Mouse (Mus musculus): Measurements from ENCODE around the gene Aaed1. TPM values are rescaled to one million over a fixed set of nuclear protein-coding genes. Genes with fewer than 3 reads are reported as not detected.

Gene Aaed1
- polyA plus RNA-seq, 1 experiment from 2014 or later = 40.9 TPM

Other genes with a start within 250 kb of the Aaed1 start
- not detected in 3 replicates for gene Hsd17b3, start 223.5 kb downstream of the Aaed1 start, polyA plus RNA-seq (2018)
- 9.8 to 12.2 TPM (median 10.3 TPM) in 3 replicates for gene Slc35d2, start 183.3 kb downstream of the Aaed1 start, polyA plus RNA-seq (2018)
- gene Zfp367, start 159.5 kb downstream of the Aaed1 start, polyA plus RNA-seq (2018) = 11.3 to 21.4 TPM (median 14.7 TPM) in 3 replicates
- gene Habp4, start 150.9 kb downstream of the Aaed1 start, polyA plus RNA-seq (2018) = 11.3 to 21.1 TPM (median 14.9 TPM) in 3 replicates
- gene Cdc14b, start 37.4 kb downstream of the Aaed1 start, polyA plus RNA-seq (2018) = 5.6 to 8.3 TPM (median 7.6 TPM) in 3 replicates
- 822 to 3,190 TPM (median 998 TPM) in 3 replicates for gene Ctsl, start 58.2 kb upstream of the Aaed1 start, polyA plus RNA-seq (2018)
- 11.3 to 20.3 TPM (median 11.6 TPM) in 3 replicates for gene Cdk20, start 119.6 kb upstream of the Aaed1 start, polyA plus RNA-seq (2018)
- gene Fam240b, start 185.1 kb upstream of the Aaed1 start, polyA plus RNA-seq (2018) = not detected in 3 replicates